Mouse (Mus musculus): ENCODE data around the gene Cyp39a1.

DNA sequence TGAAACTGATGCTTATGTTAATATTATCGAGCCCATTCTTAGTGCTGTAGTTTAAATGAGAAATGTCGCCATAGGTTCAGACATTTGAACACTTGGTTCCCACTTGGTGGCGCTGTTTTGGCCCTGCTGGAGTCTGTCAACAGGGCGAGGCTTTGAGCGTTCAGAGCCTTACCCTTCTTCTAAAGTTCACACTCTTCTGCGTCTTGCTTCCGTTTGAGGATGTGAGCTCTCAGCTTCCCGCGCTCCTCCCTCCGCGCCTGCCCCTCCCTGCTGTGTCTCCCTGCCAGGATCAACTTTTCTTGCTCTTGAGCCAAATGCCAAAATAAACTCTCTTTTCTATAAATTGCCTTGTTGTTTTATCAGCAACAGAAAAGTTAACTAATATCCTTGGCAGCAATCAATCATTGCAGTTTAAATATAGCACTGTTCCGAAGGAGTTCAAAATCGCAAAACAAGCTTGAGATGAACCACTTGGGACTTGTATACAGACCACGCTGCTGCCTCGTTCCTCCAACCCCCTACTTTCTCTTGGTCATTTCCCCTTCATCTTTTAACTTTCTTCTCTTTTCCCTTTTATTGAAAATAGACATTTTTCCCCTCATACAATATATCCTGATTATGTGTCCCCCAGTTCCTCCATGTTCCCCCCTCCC, 91.5 kb downstream of the Cyp39a1 start:
- TF ChIP-seq POLR2A (IDR thresholded peaks at IDR 0.05; ENCODE audit: low read depth, low read length) (no peak), CTCF (IDR thresholded peaks at IDR 0.05; ENCODE audit: borderline replicate concordance, insufficient read depth, low read length) (no peak)
